Mouse (Mus musculus) MEL (cell line): Measurements from ENCODE around the gene Lig4. TPM values are rescaled to one million over a fixed set of nuclear protein-coding genes. Genes with fewer than 3 reads are reported as not detected.

Experiments
- DNase-seq: peaks from one replicate; pipeline ENCODE4 v3.0.0; 2011; ENCODE audit warnings: low read depth, low spot score
- H3K27ac ChIP-seq: 2 replicates; pipeline ENCODE4 v1.5.1; 2012; ENCODE audit warnings: low read depth, mild to moderate bottlenecking, control low read depth, low read length, moderate library complexity; ENCODE audit not compliant: control insufficient read depth
- H3K27me3 ChIP-seq, 2 experiments: fragments of 150-350 bp in 1 of 2; sonication (generic) in 1 of 2; 2 replicates each; pipeline ENCODE4 v1.6.1; 2012; ENCODE audit warnings: low read length in 2 of 2, mild to moderate bottlenecking in 2 of 2, improper control_type of control experiment in 1 of 2, moderate library complexity in 1 of 2; ENCODE audit not compliant: insufficient read depth in 2 of 2, control insufficient read depth in 1 of 2
- H3K36me3 ChIP-seq, 2 experiments: 2 replicates each; pipeline ENCODE4 v1.6.1; 2012 to 2014; ENCODE audit warnings: low read length in 2 of 2, improper control_type of control experiment in 1 of 2, inconsistent platforms in 1 of 2, mild to moderate bottlenecking in 1 of 2; ENCODE audit not compliant: insufficient read depth in 2 of 2, control insufficient read depth in 1 of 2
- H3K4me1 ChIP-seq, 2 experiments: fragments of 150-350 bp in 1 of 2; sonication (generic) in 1 of 2; 2 replicates each; pipeline ENCODE4 v1.6.1; 2012; ENCODE audit warnings: low read length in 2 of 2, improper control_type of control experiment in 1 of 2, mild to moderate bottlenecking in 1 of 2; ENCODE audit not compliant: insufficient read depth in 2 of 2, control insufficient read depth in 1 of 2
- H3K4me3 ChIP-seq, 2 experiments: fragments of 150-350 bp in 1 of 2; sonication (generic) in 1 of 2; 2 replicates each; pipeline ENCODE4 v1.5.1; 2012; ENCODE audit warnings: low read depth in 2 of 2, low read length in 2 of 2, mild to moderate bottlenecking in 2 of 2, moderate library complexity in 2 of 2, control low read depth in 1 of 2, improper control_type of control experiment in 1 of 2; ENCODE audit not compliant: control insufficient read depth in 1 of 2, insufficient read depth in 1 of 2
- H3K79me2 ChIP-seq: 2 replicates; pipeline ENCODE4 v1.6.1; 2012; ENCODE audit warnings: mild to moderate bottlenecking, low read length, moderate library complexity; ENCODE audit not compliant: control insufficient read depth, poor library complexity, insufficient read depth
- H3K9ac ChIP-seq: 2 replicates; pipeline ENCODE4 v1.6.1; 2012; ENCODE audit warnings: low read depth, mild to moderate bottlenecking, control low read depth, low read length, moderate library complexity; ENCODE audit not compliant: control insufficient read depth, poor library complexity, severe bottlenecking
- H3K9me3 ChIP-seq: fragments of 150-350 bp; sonication (generic); replicated peaks from 2 replicates; pipeline ENCODE4 v1.6.1; 2012; ENCODE audit warnings: mild to moderate bottlenecking, low read length, improper control_type of control experiment, moderate library complexity; ENCODE audit not compliant: insufficient read depth
- CHD1 ChIP-seq: IDR thresholded peaks from 2 replicates; pipeline ENCODE4 v1.6.1; 2012; ENCODE audit warnings: low read depth, mild to moderate bottlenecking, inconsistent platforms, low read length, improper control_type of control experiment
- CHD2 ChIP-seq: IDR thresholded peaks from 2 replicates; pipeline ENCODE4 v1.6.1; 2011; ENCODE audit warnings: low read length, improper control_type of control experiment
- CTCF ChIP-seq, 3 experiments: IDR thresholded peaks in 2 of 3; conservative IDR thresholded peaks in 1 of 3; 2 replicates each; pipeline ENCODE4 v1.5.1; 2011 to 2012; ENCODE audit warnings: low read length in 3 of 3, low read depth in 2 of 3, mild to moderate bottlenecking in 2 of 3, improper control_type of control experiment in 1 of 3, inconsistent platforms in 1 of 3, mixed read lengths in 1 of 3, moderate library complexity in 1 of 3; ENCODE audit not compliant: control insufficient read depth in 1 of 3, insufficient read depth in 1 of 3, poor library complexity in 1 of 3, severe bottlenecking in 1 of 3
- ELF1 ChIP-seq: IDR thresholded peaks from 2 replicates; pipeline ENCODE4 v1.6.1; 2014; ENCODE audit warnings: low read depth, mild to moderate bottlenecking, inconsistent platforms, low read length, improper control_type of control experiment, moderate library complexity
- HCFC1 ChIP-seq: IDR thresholded peaks from 2 replicates; pipeline ENCODE4 v1.6.1; 2012; ENCODE audit warnings: low read depth, mild to moderate bottlenecking, inconsistent platforms, low read length, improper control_type of control experiment, moderate library complexity
- JUND ChIP-seq: IDR thresholded peaks from 2 replicates; pipeline ENCODE4 v1.6.1; 2011; ENCODE audit warnings: low read depth, mild to moderate bottlenecking, improper control_type of control experiment, low read length
- KAT2A ChIP-seq: conservative IDR thresholded peaks from 2 replicates; pipeline ENCODE4 v1.6.1; 2012; ENCODE audit warnings: low read depth, low read length, improper control_type of control experiment, inconsistent platforms
- MEF2A ChIP-seq: IDR thresholded peaks from 2 replicates; pipeline ENCODE4 v1.6.1; 2014; ENCODE audit warnings: low read depth, mild to moderate bottlenecking, inconsistent platforms, low read length, improper control_type of control experiment; ENCODE audit not compliant: poor library complexity, insufficient replicate concordance, severe bottlenecking; ENCODE audit errors: extremely low read depth
- MXI1 ChIP-seq: IDR thresholded peaks from 2 replicates; pipeline ENCODE4 v1.6.1; 2011; ENCODE audit warnings: mild to moderate bottlenecking, low read depth, low read length, improper control_type of control experiment
- MYC ChIP-seq: IDR thresholded peaks from 2 replicates; pipeline ENCODE4 v1.6.1; 2011; ENCODE audit warnings: low read depth, mild to moderate bottlenecking, low read length, improper control_type of control experiment, moderate library complexity
- POLR2AphosphoS2 ChIP-seq: IDR thresholded peaks from 2 replicates; pipeline ENCODE4 v1.6.1; 2011; ENCODE audit warnings: low read length, improper control_type of control experiment
- POLR2AphosphoS5 ChIP-seq: IDR thresholded peaks from 2 replicates; pipeline ENCODE4 v1.6.1; 2012; ENCODE audit warnings: low read depth, borderline replicate concordance, mild to moderate bottlenecking, inconsistent platforms, low read length, moderate library complexity, mixed read lengths
- RAD21 ChIP-seq: IDR thresholded peaks from 2 replicates; pipeline ENCODE4 v1.6.1; 2011; ENCODE audit warnings: mild to moderate bottlenecking, low read depth, low read length, improper control_type of control experiment
- SIN3A ChIP-seq: IDR thresholded peaks from 2 replicates; pipeline ENCODE4 v1.6.1; 2012; ENCODE audit warnings: low read length, improper control_type of control experiment, inconsistent platforms
- SMC3 ChIP-seq: IDR thresholded peaks from 2 replicates; pipeline ENCODE4 v1.6.1; 2011; ENCODE audit warnings: low read depth, low read length, improper control_type of control experiment
- TBP ChIP-seq: IDR thresholded peaks from 2 replicates; pipeline ENCODE4 v1.8.0; 2011; ENCODE audit warnings: low read depth, low read length, improper control_type of control experiment
- TCF12 ChIP-seq: IDR thresholded peaks from 2 replicates; pipeline ENCODE4 v1.6.1; 2014; ENCODE audit warnings: low read depth, mild to moderate bottlenecking, inconsistent platforms, low read length, improper control_type of control experiment, moderate library complexity
- UBTF ChIP-seq: IDR thresholded peaks from 2 replicates; pipeline ENCODE4 v1.6.1; 2012; ENCODE audit warnings: low read depth, mild to moderate bottlenecking, inconsistent platforms, low read length, improper control_type of control experiment, moderate library complexity, borderline replicate concordance; ENCODE audit not compliant: insufficient read depth
- ZC3H11A ChIP-seq: IDR thresholded peaks from 2 replicates; pipeline ENCODE4 v1.6.1; 2012; ENCODE audit warnings: low read depth, mild to moderate bottlenecking, inconsistent platforms, low read length, improper control_type of control experiment
- ZKSCAN1 ChIP-seq: IDR thresholded peaks from 2 replicates; pipeline ENCODE4 v1.6.1; 2012; ENCODE audit warnings: low read depth, mild to moderate bottlenecking, inconsistent platforms, low read length, improper control_type of control experiment, moderate library complexity
- ZMIZ1 ChIP-seq: IDR thresholded peaks from 2 replicates; pipeline ENCODE4 v1.6.1; 2012; ENCODE audit warnings: low read depth, mild to moderate bottlenecking, inconsistent platforms, low read length, improper control_type of control experiment, moderate library complexity
- polyA plus RNA-seq, 2 experiments: library from polyadenylated mRNA; stranded (reverse) in 1 of 2; unstranded in 1 of 2; fragments of >175 nt in 1 of 2; fragments of >200 nt in 1 of 2; gene quantifications; 2 replicates each; pipeline versions ENCODE4 v1.2.1 to v1.2.4; 2012; ENCODE audit warnings: low replicate concordance in 2 of 2, low read depth in 1 of 2; ENCODE audit not compliant: insufficient read length in 2 of 2, insufficient read depth in 1 of 2, missing spikeins in 1 of 2
- total RNA-seq: library from RNA; depleted of rRNA; stranded (reverse); fragments of 300-350 nt; gene quantifications from 2 replicates; pipeline ENCODE4 v1.2.3, GENCODE M21; 2012

The Lig4 gene
- total and polyA plus RNA-seq, 3 experiments = 1.7 to 3.6 TPM; not detected in 1

DNA sequence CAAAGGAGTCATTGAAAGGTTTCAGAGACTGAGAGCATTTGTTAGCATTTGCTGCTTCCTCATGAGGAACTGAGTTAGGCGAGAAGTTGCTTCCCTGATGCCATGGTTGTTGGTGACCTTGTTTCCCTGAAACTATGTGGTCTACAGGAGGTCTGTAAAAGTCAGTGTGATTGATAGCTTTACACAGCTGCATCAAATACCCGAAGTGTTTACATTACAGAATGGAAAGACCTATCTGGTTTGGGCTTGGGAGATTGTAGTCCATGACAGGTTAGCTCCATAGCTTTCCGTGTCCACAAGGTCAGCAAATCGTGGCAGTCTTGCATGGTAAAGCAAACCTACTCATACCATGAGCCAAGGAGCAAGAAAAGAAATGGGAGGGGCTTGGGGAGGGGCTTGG lies 19.1 kb downstream of the Lig4 start:
- H3K79me2 ChIP-seq = no peaks in the 10 kb centered on the region
- H3K36me3 ChIP-seq = no peaks in the 10 kb centered on the region
- TF ChIP-seq HCFC1 = no peak
- no peak for TF ChIP-seq SIN3A
- TF ChIP-seq POLR2AphosphoS5 = no peak
- TF ChIP-seq UBTF = no peak
- no peak for TF ChIP-seq CHD1
- TF ChIP-seq ZMIZ1 = no peak
- TF ChIP-seq ELF1 = no peak
- TF ChIP-seq ZKSCAN1 = no peak
- TF ChIP-seq CHD2 = no peak
- TF ChIP-seq CTCF (IDR thresholded peaks at IDR 0.05 in 2 of 3, conservative IDR thresholded peaks at IDR 0.05 in 1 of 3; ENCODE audit: control insufficient read depth in 1 of 3, insufficient read depth in 1 of 3, low read depth in 2 of 3, low read length in 3 of 3, poor library complexity in 1 of 3, severe bottlenecking in 1 of 3) = no peak
- no peak for TF ChIP-seq ZC3H11A
- TF ChIP-seq TBP = no peak
- no peak overlapping the region for H3K9ac ChIP-seq
- no peak overlapping the region for H3K4me3 ChIP-seq
- H3K27me3 ChIP-seq = no peaks in the 10 kb centered on the region
- H3K27ac ChIP-seq = no peak overlapping the region
- DNase-seq = no peak
- H3K9me3 ChIP-seq = no peaks in the 10 kb centered on the region
- no peaks in the 10 kb centered on the region for H3K4me1 ChIP-seq

DNA sequence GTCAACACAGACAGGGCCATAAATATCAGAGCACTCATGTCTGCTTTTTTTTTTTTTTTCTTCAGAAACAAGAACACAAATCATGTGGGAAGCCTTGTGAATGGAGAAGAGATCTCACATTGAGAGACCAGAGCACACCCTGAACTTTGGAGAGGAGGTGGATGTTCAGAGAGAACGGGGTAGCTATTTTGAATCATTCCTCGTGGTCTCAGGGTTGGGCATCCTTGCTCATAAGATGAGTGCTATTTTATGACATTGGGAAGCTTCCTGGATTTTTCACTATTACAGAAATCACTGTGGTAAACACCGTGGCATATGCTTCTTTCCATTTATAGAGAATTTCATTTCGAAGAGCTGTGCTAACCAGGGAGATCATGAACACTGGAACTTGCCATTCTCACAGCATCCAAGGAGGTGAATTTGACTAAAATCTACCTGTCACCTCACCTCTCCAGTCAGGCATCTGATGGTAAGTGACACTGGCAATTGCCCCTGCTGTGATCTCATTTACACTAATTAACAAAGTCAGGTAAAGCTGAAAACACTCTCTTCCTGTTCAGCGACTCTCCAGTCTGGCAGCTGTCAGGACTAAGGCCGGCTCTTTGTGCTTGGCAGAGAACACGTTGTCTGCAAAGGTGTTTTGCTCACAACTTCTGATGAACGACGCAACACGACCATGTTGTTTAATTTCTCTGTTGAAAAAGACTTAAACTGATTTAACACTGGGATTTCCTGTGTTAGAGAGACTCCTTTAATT lies 28.2 kb downstream of the Lig4 start:
- TF ChIP-seq MYC = no peak
- no peak for TF ChIP-seq UBTF
- no peak for TF ChIP-seq SIN3A
- no peak for TF ChIP-seq ZKSCAN1
- no peak for TF ChIP-seq MXI1
- TF ChIP-seq TBP = no peak
- TF ChIP-seq POLR2AphosphoS5 = no peak
- no peak for TF ChIP-seq KAT2A
- no peak for TF ChIP-seq POLR2AphosphoS2
- TF ChIP-seq JUND = no peak
- no peak for TF ChIP-seq MEF2A
- no peak for TF ChIP-seq SMC3
- TF ChIP-seq ELF1 = no peak
- TF ChIP-seq TCF12 = no peak
- no peak for TF ChIP-seq RAD21
- H3K4me1 ChIP-seq = no peaks in the 10 kb centered on the region
- no peaks in the 10 kb centered on the region for H3K36me3 ChIP-seq
- no peaks in the 10 kb centered on the region for H3K79me2 ChIP-seq
- no peaks in the 10 kb centered on the region for H3K9me3 ChIP-seq
- H3K27ac ChIP-seq = no peak overlapping the region
- no peak for DNase-seq
- no peaks in the 10 kb centered on the region for H3K27me3 ChIP-seq
- no peak overlapping the region for H3K9ac ChIP-seq
- H3K4me3 ChIP-seq = no peak overlapping the region
